Mouse (Mus musculus) fat pad, adult 2 months (tissue): ENCODE results near the gene Cnpy1.

Source experiments
- DNase-seq: peaks from one replicate; pipeline ENCODE4 v3.0.0-alpha.2; 2011; ENCODE audit warnings: low read depth, low spot score; ENCODE audit errors: extremely low read depth

Gene Cnpy1

GRCm38 (mm10) chr5:28241423-28241822 is 4.2 kb downstream of the Cnpy1 start:
- DNase-seq = no peak

- DNase-seq = no peak
These were observed 5.8 kb downstream of the Cnpy1 start for GRCm38 (mm10) chr5:28239829-28240228.

GRCm38 (mm10) chr5:28238876-28239275 is 6.7 kb downstream of the Cnpy1 start:
- DNase-seq = no peak

DNA sequence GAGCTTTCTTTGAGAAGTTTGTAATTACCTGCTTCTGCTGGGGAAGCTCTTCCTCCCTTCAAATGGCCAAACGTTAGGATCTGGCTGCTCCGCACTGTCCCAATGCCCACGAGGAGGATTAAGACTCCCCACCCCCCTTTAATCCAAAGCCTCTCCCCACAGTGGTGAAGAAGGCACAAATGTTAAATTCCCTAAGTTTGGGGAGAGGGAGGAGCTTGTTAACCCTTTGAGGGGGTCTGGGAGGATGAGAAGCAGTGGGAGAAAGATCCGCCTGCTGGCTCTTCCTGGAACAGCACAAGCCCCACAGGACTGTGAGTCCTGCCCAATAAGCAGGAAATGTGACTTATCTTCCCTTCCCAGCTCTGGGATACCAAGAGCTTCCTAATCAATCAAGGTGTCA is 7.5 kb downstream of the Cnpy1 start:
- DNase-seq = no peak

DNA sequence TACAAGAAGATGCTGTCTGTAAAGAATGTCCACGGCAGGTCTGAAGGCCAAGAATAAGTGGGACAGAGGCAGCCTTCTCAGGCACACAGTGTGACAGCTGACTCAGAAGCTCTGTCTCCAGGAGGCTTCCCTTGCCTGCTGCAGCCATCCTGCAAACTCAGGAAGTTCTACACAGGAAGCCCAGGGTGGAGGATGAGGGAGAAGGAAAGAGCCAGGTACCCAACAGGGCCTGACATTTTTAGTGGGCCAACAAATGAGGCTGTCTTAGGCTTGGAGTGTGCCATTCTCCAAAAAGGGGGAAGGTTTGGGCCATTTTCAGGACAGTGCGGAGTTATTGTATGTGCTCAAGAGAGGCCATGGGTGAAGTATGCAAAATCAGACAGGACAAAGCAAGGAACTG is 7.9 kb downstream of the Cnpy1 start:
- DNase-seq = no peak

GRCm38 (mm10) chr5:28237055-28237454 is 8.6 kb downstream of the Cnpy1 start:
- DNase-seq = no peak

DNA sequence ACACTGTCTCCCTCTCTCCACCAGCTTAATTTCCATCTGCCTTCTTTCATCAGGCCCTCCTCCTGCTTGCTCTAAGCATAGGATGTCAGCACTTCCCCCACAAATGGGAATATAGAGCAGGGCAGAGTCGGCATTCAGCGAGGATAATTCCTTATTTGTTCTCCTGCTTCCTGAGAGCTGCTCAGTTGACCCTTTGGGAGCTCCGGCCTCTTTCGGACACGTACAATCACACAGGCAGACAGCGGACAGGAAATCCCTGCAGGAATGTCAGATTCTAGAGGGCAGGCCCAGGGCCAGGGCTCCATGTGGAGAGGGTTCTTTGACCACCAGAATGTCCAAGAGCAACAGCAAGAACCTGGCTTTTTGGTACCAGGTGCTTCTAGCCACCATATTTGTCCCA is 9.5 kb downstream of the Cnpy1 start:
- DNase-seq = no peak

GRCm38 (mm10) chr5:28232101-28232500 is 13.5 kb downstream of the Cnpy1 start:
- DNase-seq = no peak

DNA sequence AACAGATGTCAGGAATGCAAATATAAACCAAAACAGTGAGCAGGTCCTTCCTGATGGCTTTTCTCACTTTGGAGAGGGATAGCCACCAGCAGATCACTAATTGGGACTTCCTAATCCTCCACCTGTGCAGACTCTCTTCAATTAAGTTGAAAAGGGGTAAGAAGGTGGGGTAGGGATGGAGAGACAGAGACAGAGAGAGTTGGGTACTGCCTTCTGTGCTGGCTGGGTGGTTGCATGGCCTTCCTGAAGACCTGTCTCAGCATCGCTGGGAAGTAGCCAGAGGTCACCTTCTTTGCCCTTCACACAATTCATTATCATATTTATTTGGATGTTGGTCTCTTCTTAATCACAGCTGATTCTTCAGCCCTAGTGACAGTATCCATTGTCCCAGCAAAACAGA is 26.0 kb downstream of the Cnpy1 start:
- DNase-seq = no peak

DNA sequence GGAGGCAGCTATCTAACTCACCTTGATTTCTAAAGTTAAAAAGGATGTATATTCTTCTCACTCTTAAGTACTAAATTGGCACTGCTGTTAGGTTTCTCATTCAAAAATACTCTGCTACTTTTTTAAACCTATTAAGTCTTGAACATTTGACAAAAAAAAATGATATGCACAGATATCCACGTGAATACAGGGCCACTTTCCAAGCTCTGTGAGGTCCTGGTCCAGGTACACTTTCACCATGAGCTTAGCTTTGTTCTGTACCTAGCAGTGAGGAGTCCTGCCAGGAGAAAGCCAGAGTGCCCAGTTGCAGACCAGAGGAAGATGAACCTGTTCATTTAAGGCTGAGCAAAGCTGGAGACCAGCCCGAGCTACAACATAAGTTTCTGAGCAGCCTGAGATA is 32.2 kb downstream of the Cnpy1 start:
- no peak for DNase-seq

DNA sequence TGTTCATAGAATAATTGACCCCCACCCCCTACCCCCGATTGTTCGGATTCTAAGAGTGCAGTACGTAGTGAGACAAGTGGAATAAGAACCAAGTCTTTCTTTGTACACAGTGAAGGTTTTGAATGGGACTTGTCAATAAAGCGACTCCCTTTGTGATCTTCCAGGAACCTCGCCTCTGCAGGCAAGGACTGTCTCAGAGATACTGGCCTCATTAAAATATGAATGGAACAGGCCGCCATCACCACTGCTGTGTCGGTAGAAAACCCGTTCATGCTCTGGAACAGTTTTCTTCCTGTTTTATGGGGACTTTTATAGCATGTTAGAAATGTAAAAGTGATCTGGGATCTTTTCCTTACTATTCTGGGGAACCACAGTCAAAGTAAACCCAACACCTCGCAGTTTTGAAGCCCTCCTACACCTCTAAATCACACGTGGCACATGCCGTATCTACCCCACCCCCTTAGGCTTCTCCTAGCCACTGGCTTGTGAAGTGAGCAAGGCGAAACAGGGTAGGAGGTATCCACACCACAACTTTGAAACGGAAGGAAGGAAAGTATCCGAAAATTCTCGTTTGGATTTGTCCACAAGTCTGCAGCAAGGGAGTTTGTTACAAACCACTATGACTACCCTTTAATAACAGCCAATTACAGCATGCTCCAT is 33.8 kb downstream of the Cnpy1 start:
- no peak for DNase-seq

- DNase-seq = no peak
These were observed 34.7 kb downstream of the Cnpy1 start for GRCm38 (mm10) chr5:28210591-28211550.

- no peak for DNase-seq
These were observed 35.8 kb downstream of the Cnpy1 start for GRCm38 (mm10) chr5:28209549-28210431.

- no peak for DNase-seq
These were observed 36.7 kb downstream of the Cnpy1 start for GRCm38 (mm10) chr5:28208726-28209520.

DNA sequence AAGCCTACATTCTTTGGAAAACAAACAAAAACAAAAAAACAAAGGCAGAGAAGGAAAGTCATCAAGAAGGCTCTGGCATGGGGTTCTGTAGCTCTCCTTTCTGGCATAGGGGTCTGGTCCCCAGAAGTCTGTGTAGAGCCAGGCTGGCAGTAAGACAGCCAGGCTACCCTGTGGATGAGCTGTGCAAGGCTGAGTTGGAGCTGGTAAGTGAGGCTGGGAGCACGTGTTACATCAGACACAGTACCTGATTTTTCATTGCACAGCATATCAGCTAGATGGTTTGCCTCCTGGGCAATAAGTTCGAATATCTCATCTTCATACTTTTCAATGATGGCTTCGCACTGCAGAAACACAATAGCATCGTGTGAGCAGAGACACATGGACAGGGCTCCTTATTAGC is 38.6 kb downstream of the Cnpy1 start:
- no peak for DNase-seq

- no peak for DNase-seq
These were observed 39.2 kb downstream of the Cnpy1 start for GRCm38 (mm10) chr5:28206448-28206847.

DNA sequence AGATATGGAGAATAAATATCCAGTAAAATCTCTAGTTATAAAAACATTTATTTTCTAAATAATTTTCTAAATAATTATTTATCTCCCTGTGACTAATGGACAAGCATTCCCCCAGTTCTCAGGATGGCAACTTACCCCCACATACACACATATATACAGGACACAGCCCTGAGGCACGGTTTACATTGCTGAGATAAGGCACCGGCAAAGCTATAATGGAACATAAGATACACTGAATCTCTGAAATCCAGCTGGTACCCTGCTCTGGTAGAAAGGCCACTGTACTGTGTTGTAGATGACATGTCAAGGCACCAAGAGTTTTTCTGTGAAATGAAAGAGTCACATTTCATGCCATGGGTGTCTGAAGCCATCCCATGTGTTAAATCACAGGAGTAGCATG is 40.9 kb downstream of the Cnpy1 start:
- DNase-seq = no peak

- DNase-seq = no peak
These were observed 42.5 kb downstream of the Cnpy1 start for GRCm38 (mm10) chr5:28203086-28203485.

- no peak for DNase-seq
These were observed 46.3 kb downstream of the Cnpy1 start for GRCm38 (mm10) chr5:28199089-28199873.

DNA sequence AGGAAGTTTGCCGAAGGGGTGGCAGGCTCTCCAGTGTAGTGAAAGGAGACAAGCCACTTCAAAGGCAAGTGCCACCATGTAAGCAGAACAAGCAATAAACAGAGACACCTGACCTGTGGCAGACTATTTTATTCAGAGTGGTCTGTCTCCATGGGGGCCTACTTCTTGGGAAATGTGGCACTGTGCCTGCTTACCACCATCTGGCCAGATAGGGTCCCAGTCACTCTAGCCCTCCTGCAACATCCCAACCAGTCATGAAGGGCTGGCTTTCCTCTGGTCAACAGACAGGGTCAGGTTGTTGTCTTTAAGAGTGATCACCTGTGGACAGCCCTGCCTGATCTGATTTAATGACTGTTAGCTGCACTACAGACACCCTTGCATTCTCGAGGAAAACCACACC is 50.1 kb downstream of the Cnpy1 start:
- no peak for DNase-seq
